Mouse (Mus musculus) lung, adult 2 months (tissue): ENCODE data around the gene Bhmt2.

Experiments used
- CTCF ChIP-seq: fragments of 200-500 bp; IDR thresholded peaks from 2 replicates; pipeline ENCODE4 v1.5.1; 2011; ENCODE audit warnings: mild to moderate bottlenecking, low read length, control low read depth; ENCODE audit not compliant: insufficient read depth
- POLR2A ChIP-seq: fragments of 200-500 bp; IDR thresholded peaks from 2 replicates; pipeline ENCODE4 v1.6.1; 2011; ENCODE audit warnings: low read depth, mild to moderate bottlenecking, control low read depth, low read length, borderline replicate concordance; ENCODE audit errors: extremely low read depth

GRCm38 (mm10) chr13:93614361-93614948 lies 59.6 kb downstream of the Bhmt2 start:
- TF ChIP-seq CTCF (no peak), POLR2A (no peak)
